Mouse (Mus musculus): ENCODE results near the gene E130116L18Rik.

E130116L18Rik gene

GRCm38 (mm10) chr5:25222752-25223702 is at the start of gene E130116L18Rik:
Gene E130116L18Rik (minus strand): TSS chr5:25223153.
- Histone ChIP-seq H3K4me1 (replicated peaks; ENCODE audit: low read depth, low read length) (no peaks in the 10 kb centered on the region; the same call in 1 of the 2 replicates), H3K36me3 (ENCODE audit: insufficient read depth, low read length) (no peaks in the 10 kb centered on the region), H3K27me3 (ENCODE audit: insufficient read depth, low read length) (peaks cover 35% of the 10 kb centered on the region), H3K9me3 (ENCODE audit: low read length) (no peaks in the 10 kb centered on the region; the same call in 1 of the 2 replicates), H3K4me3 (replicated peaks; ENCODE audit: low read length) (peak within 1 kb of the TSS; percentile 81)
- TF ChIP-seq CTCF (conservative IDR thresholded peaks at IDR 0.05; ENCODE audit: low read length) (no peak), POU5F1 (IDR thresholded peaks at IDR 0.05; ENCODE audit: borderline replicate concordance, low read length) (no peak), NANOG (IDR thresholded peaks at IDR 0.05; ENCODE audit: borderline replicate concordance, low read length) (no peak)

GRCm38 (mm10) chr5:25268258-25268888 is 45.4 kb upstream of the E130116L18Rik start:
- Histone ChIP-seq H3K27me3 (ENCODE audit: insufficient read depth, low read length) (no peaks in the 10 kb centered on the region), H3K4me3 (replicated peaks; ENCODE audit: low read length) (no peak overlapping the region), H3K9me3 (ENCODE audit: low read length) (no peaks in the 10 kb centered on the region), H3K36me3 (ENCODE audit: insufficient read depth, low read length) (peaks cover 64% of the 10 kb centered on the region), H3K4me1 (replicated peaks; ENCODE audit: low read depth, low read length) (peaks cover 19% of the 10 kb centered on the region)
- TF ChIP-seq CTCF (conservative IDR thresholded peaks at IDR 0.05; ENCODE audit: low read length), result no peak
- TF ChIP-seq NANOG (IDR thresholded peaks at IDR 0.05; ENCODE audit: borderline replicate concordance, low read length), result no peak
- TF ChIP-seq POU5F1 (IDR thresholded peaks at IDR 0.05; ENCODE audit: borderline replicate concordance, low read length), result no peak

GRCm38 (mm10) chr5:25262266-25262665 is 39.3 kb upstream of the E130116L18Rik start:
- Histone ChIP-seq H3K27me3 (ENCODE audit: insufficient read depth, low read length) (no peaks in the 10 kb centered on the region), H3K9me3 (ENCODE audit: low read length) (no peaks in the 10 kb centered on the region), H3K4me3 (replicated peaks; ENCODE audit: low read length) (no peak overlapping the region), H3K36me3 (ENCODE audit: insufficient read depth, low read length) (peaks cover 80% of the 10 kb centered on the region), H3K4me1 (replicated peaks; ENCODE audit: low read depth, low read length) (peaks cover 9% of the 10 kb centered on the region)
- no peak for TF ChIP-seq CTCF (conservative IDR thresholded peaks at IDR 0.05; ENCODE audit: low read length)
- TF ChIP-seq NANOG (IDR thresholded peaks at IDR 0.05; ENCODE audit: borderline replicate concordance, low read length), result no peak
- no peak for TF ChIP-seq POU5F1 (IDR thresholded peaks at IDR 0.05; ENCODE audit: borderline replicate concordance, low read length)

GRCm38 (mm10) chr5:25261452-25261851 is 38.5 kb upstream of the E130116L18Rik start:
- Histone ChIP-seq H3K36me3 (ENCODE audit: insufficient read depth, low read length) (peaks cover 74% of the 10 kb centered on the region), H3K27me3 (ENCODE audit: insufficient read depth, low read length) (no peaks in the 10 kb centered on the region), H3K9me3 (ENCODE audit: low read length) (no peaks in the 10 kb centered on the region), H3K4me3 (replicated peaks; ENCODE audit: low read length) (no peak overlapping the region), H3K4me1 (replicated peaks; ENCODE audit: low read depth, low read length) (peaks cover 9% of the 10 kb centered on the region)
- TF ChIP-seq NANOG (IDR thresholded peaks at IDR 0.05; ENCODE audit: borderline replicate concordance, low read length) (no peak), POU5F1 (IDR thresholded peaks at IDR 0.05; ENCODE audit: borderline replicate concordance, low read length) (no peak), CTCF (conservative IDR thresholded peaks at IDR 0.05; ENCODE audit: low read length) (no peak)

- Histone ChIP-seq H3K4me3 (replicated peaks; ENCODE audit: low read length) (no peak overlapping the region), H3K27me3 (ENCODE audit: insufficient read depth, low read length) (no peaks in the 10 kb centered on the region), H3K36me3 (ENCODE audit: insufficient read depth, low read length) (peaks cover 72% of the 10 kb centered on the region), H3K9me3 (ENCODE audit: low read length) (no peaks in the 10 kb centered on the region), H3K4me1 (replicated peaks; ENCODE audit: low read depth, low read length) (peaks cover 9% of the 10 kb centered on the region)
- TF ChIP-seq CTCF (conservative IDR thresholded peaks at IDR 0.05; ENCODE audit: low read length) (no peak), POU5F1 (IDR thresholded peaks at IDR 0.05; ENCODE audit: borderline replicate concordance, low read length) (no peak), NANOG (IDR thresholded peaks at IDR 0.05; ENCODE audit: borderline replicate concordance, low read length) (no peak)
Observed at GRCm38 (mm10) chr5:25256686-25257085, 33.7 kb upstream of the E130116L18Rik start.

- TF ChIP-seq POU5F1 (IDR thresholded peaks at IDR 0.05; ENCODE audit: borderline replicate concordance, low read length) (no peak), NANOG (IDR thresholded peaks at IDR 0.05; ENCODE audit: borderline replicate concordance, low read length) (no peak), CTCF (conservative IDR thresholded peaks at IDR 0.05; ENCODE audit: low read length) (no peak)
- H3K27me3 ChIP-seq (ENCODE audit: insufficient read depth, low read length), result no peaks in the 10 kb centered on the region
- H3K36me3 ChIP-seq (ENCODE audit: insufficient read depth, low read length), result peaks cover 78% of the 10 kb centered on the region
- no peak overlapping the region for H3K4me3 ChIP-seq (replicated peaks; ENCODE audit: low read length)
- H3K4me1 ChIP-seq (replicated peaks; ENCODE audit: low read depth, low read length), result peaks cover 9% of the 10 kb centered on the region
- H3K9me3 ChIP-seq (ENCODE audit: low read length), result no peaks in the 10 kb centered on the region; the same call in 1 of the 2 replicates
Observed at GRCm38 (mm10) chr5:25254491-25254890, 31.5 kb upstream of the E130116L18Rik start.

- Histone ChIP-seq H3K4me1 (replicated peaks; ENCODE audit: low read depth, low read length) (peaks cover 5% of the 10 kb centered on the region), H3K4me3 (replicated peaks; ENCODE audit: low read length) (no peak overlapping the region), H3K36me3 (ENCODE audit: insufficient read depth, low read length) (peaks cover 65% of the 10 kb centered on the region), H3K9me3 (ENCODE audit: low read length) (no peaks in the 10 kb centered on the region; the same call in 1 of the 2 replicates), H3K27me3 (ENCODE audit: insufficient read depth, low read length) (no peaks in the 10 kb centered on the region)
- TF ChIP-seq NANOG (IDR thresholded peaks at IDR 0.05; ENCODE audit: borderline replicate concordance, low read length) (no peak), POU5F1 (IDR thresholded peaks at IDR 0.05; ENCODE audit: borderline replicate concordance, low read length) (no peak), CTCF (conservative IDR thresholded peaks at IDR 0.05; ENCODE audit: low read length) (no peak)
Observed at GRCm38 (mm10) chr5:25252825-25253544, 30.0 kb upstream of the E130116L18Rik start.

GRCm38 (mm10) chr5:25252423-25252822 is 29.5 kb upstream of the E130116L18Rik start:
- Histone ChIP-seq H3K4me3 (replicated peaks; ENCODE audit: low read length) (no peak overlapping the region), H3K27me3 (ENCODE audit: insufficient read depth, low read length) (no peaks in the 10 kb centered on the region), H3K4me1 (replicated peaks; ENCODE audit: low read depth, low read length) (no peaks in the 10 kb centered on the region), H3K36me3 (ENCODE audit: insufficient read depth, low read length) (peaks cover 65% of the 10 kb centered on the region), H3K9me3 (ENCODE audit: low read length) (no peaks in the 10 kb centered on the region; the same call in 1 of the 2 replicates)
- TF ChIP-seq CTCF (conservative IDR thresholded peaks at IDR 0.05; ENCODE audit: low read length), result no peak
- TF ChIP-seq POU5F1 (IDR thresholded peaks at IDR 0.05; ENCODE audit: borderline replicate concordance, low read length), result no peak
- no peak for TF ChIP-seq NANOG (IDR thresholded peaks at IDR 0.05; ENCODE audit: borderline replicate concordance, low read length)
